Mouse (Mus musculus): Measurements from ENCODE around the gene Arhgef7.

- TF ChIP-seq POLR2A (IDR thresholded peaks at IDR 0.05; ENCODE audit: insufficient read depth, low read depth, low read length) (no peak), CTCF (IDR thresholded peaks at IDR 0.05; ENCODE audit: insufficient read depth, low read depth, low read length) (no peak)
These were observed 106.7 kb downstream of the Arhgef7 start for GRCm38 (mm10) chr8:11834200-11834599.

Measured in olfactory bulb, adult 2 months (tissue).